Mouse (Mus musculus) intestine, embryonic 14.5 days (tissue): ENCODE results near the gene Ubxn4. TPM values are rescaled to one million over a fixed set of nuclear protein-coding genes. Genes with fewer than 3 reads are reported as not detected.
"Not testable (repeated sequence)": the region's sequence is repeated elsewhere in the genome, so short reads cannot be mapped to it uniquely, and the experiment has no call there.

Source experiments
- ATAC-seq: fragments of 200-750 bp; cut with Nextera tagmentation; replicated peaks from 2 replicates; pipeline ENCODE4 v1.8.0; 2017; ENCODE audit warnings: low read depth, moderate number of reproducible peaks, moderate TSS enrichment, moderate library complexity; ENCODE audit not compliant: low FRiP score, low TSS enrichment
- DNase-seq: peaks from one replicate; pipeline ENCODE4 v3.0.0-alpha.2; 2018; ENCODE audit warnings: low spot score
- H3K27ac ChIP-seq: fragments of 300-500 bp; sonication (generic); 2 replicates; pipeline ENCODE4 v1.5.1; 2014; ENCODE audit warnings: low read depth, mild to moderate bottlenecking, control low read depth
- H3K27me3 ChIP-seq: fragments of 300-500 bp; sonication (generic); replicated peaks from 2 replicates; pipeline ENCODE4 v1.6.1; 2014; ENCODE audit warnings: low read length, control low read depth; ENCODE audit not compliant: control insufficient read depth, insufficient read depth
- H3K36me3 ChIP-seq: fragments of 300-500 bp; sonication (generic); 2 replicates; pipeline ENCODE4 v1.6.1; 2014; ENCODE audit warnings: low read length, control low read depth; ENCODE audit not compliant: control insufficient read depth, insufficient read depth
- H3K4me1 ChIP-seq: fragments of 300-500 bp; sonication (generic); replicated peaks from 2 replicates; pipeline ENCODE4 v1.6.1; 2014; ENCODE audit warnings: low read length, control low read depth, mixed read lengths; ENCODE audit not compliant: control insufficient read depth, insufficient read depth
- H3K4me2 ChIP-seq: fragments of 300-500 bp; sonication (generic); 2 replicates; pipeline ENCODE4 v1.6.1; 2014; ENCODE audit warnings: low read length
- H3K4me3 ChIP-seq: fragments of 300-500 bp; sonication (generic); 2 replicates; pipeline ENCODE4 v1.5.1; 2014; ENCODE audit warnings: low read depth, low read length, control low read depth, mixed read lengths
- H3K9ac ChIP-seq: fragments of 300-500 bp; sonication (generic); 2 replicates; pipeline ENCODE4 v1.6.1; 2014; ENCODE audit warnings: mild to moderate bottlenecking, low read length
- H3K9me3 ChIP-seq: fragments of 300-500 bp; sonication (generic); 2 replicates; pipeline ENCODE4 v1.6.1; 2016; ENCODE audit warnings: low read length, control low read depth; ENCODE audit not compliant: control insufficient read depth
- WGBS: fragments of 180-500 bp; shearing (Covaris S2); extraction: QIAGEN DNeasy Blood & Tissue Kit; methylation state at CpG from one replicate; pipeline ENCODE4 v1.1.7; 2014; 5-methylcytosine and 5-hydroxymethylcytosine counted together
- polyA plus RNA-seq: library from polyadenylated mRNA; unstranded; fragments of >200 nt; fragmentation: Nextera tagmentation; extraction: Ambion mirVana; gene quantifications from 2 replicates; pipeline ENCODE4 v1.2.1, GENCODE M21; 2014

Ubxn4 gene
- polyA plus RNA-seq, 1 experiment from 2014 or later: 66.6 TPM

GRCm38 (mm10) chr1:128244727-128245355, 1.1 kb downstream of the Ubxn4 start:
- no peaks in the 10 kb centered on the region for H3K27me3 ChIP-seq
- peak overlapping the region; percentile 74 for H3K4me3 ChIP-seq
- ATAC-seq: peak; percentile 47
- peak overlapping the region; percentile 82 for H3K27ac ChIP-seq
- DNase-seq: peak; percentile 74
- H3K4me2 ChIP-seq: peak overlapping the region; percentile 76
- no peaks in the 10 kb centered on the region for H3K9me3 ChIP-seq
- H3K4me1 ChIP-seq: peaks cover 13% of the 10 kb centered on the region
- 2% methylated on average over 18 of the region's 19 CpGs for WGBS
- no peaks in the 10 kb centered on the region for H3K36me3 ChIP-seq
- peak overlapping the region; percentile 86 for H3K9ac ChIP-seq

- not testable (repeated sequence) for H3K9me3 ChIP-seq, H3K4me3 ChIP-seq, H3K4me1 ChIP-seq, H3K9ac ChIP-seq, ATAC-seq, DNase-seq, H3K27me3 ChIP-seq, H3K27ac ChIP-seq, H3K4me2 ChIP-seq
- peaks cover 88% of the 10 kb centered on the region for H3K36me3 ChIP-seq
- WGBS: 83% methylated on average over 7 of the region's 7 CpGs
Measured at GRCm38 (mm10) chr1:128267061-128267460, 23.3 kb downstream of the Ubxn4 start.

- no peaks in the 10 kb centered on the region for H3K4me1 ChIP-seq
- no peak for ATAC-seq
- no peak for DNase-seq
- WGBS: 92% methylated on average over 3 of the region's 3 CpGs
- no peak overlapping the region for H3K9ac ChIP-seq
- no peak overlapping the region for H3K4me2 ChIP-seq
- no peaks in the 10 kb centered on the region for H3K27me3 ChIP-seq
- no peaks in the 10 kb centered on the region for H3K9me3 ChIP-seq
- H3K27ac ChIP-seq: no peak overlapping the region
- no peak overlapping the region for H3K4me3 ChIP-seq
- peaks cover 90% of the 10 kb centered on the region for H3K36me3 ChIP-seq
Measured at GRCm38 (mm10) chr1:128270731-128271130, 27.0 kb downstream of the Ubxn4 start.

- 90% methylated on average over 1 of the region's 1 CpGs for WGBS
- DNase-seq: no peak
- Histone ChIP-seq H3K9me3 (no peaks in the 10 kb centered on the region), H3K36me3 (peaks cover 84% of the 10 kb centered on the region), H3K4me3 (no peak overlapping the region), H3K27me3 (no peaks in the 10 kb centered on the region), H3K4me2 (no peak overlapping the region), H3K4me1 (no peaks in the 10 kb centered on the region), H3K9ac (no peak overlapping the region), H3K27ac (no peak overlapping the region)
- ATAC-seq: no peak
Measured at GRCm38 (mm10) chr1:128275908-128276307, 32.1 kb downstream of the Ubxn4 start.

- Histone ChIP-seq H3K27me3 (no peaks in the 10 kb centered on the region), H3K4me3 (no peak overlapping the region), H3K9ac (no peak overlapping the region), H3K4me1 (no peaks in the 10 kb centered on the region), H3K9me3 (no peaks in the 10 kb centered on the region), H3K27ac (no peak overlapping the region), H3K36me3 (peaks cover 65% of the 10 kb centered on the region), H3K4me2 (no peak overlapping the region)
- DNase-seq: no peak
- 92% methylated on average over 3 of the region's 3 CpGs for WGBS
- no peak for ATAC-seq
Measured at GRCm38 (mm10) chr1:128278563-128278962, 34.8 kb downstream of the Ubxn4 start.

- Histone ChIP-seq H3K4me2 (no peak overlapping the region), H3K27ac (no peak overlapping the region), H3K9me3 (no peaks in the 10 kb centered on the region), H3K27me3 (no peaks in the 10 kb centered on the region), H3K36me3 (peaks cover 35% of the 10 kb centered on the region), H3K9ac (no peak overlapping the region), H3K4me1 (no peaks in the 10 kb centered on the region), H3K4me3 (no peak overlapping the region)
- DNase-seq (no peak), ATAC-seq (no peak)
- WGBS: 97% methylated on average over 3 of the region's 3 CpGs
Measured at GRCm38 (mm10) chr1:128281753-128282152, 38.0 kb downstream of the Ubxn4 start.

- no peak for DNase-seq
- Histone ChIP-seq H3K9ac (no peak overlapping the region), H3K4me2 (no peak overlapping the region), H3K27ac (no peak overlapping the region), H3K36me3 (peaks cover 24% of the 10 kb centered on the region), H3K4me1 (no peaks in the 10 kb centered on the region), H3K4me3 (no peak overlapping the region), H3K27me3 (no peaks in the 10 kb centered on the region), H3K9me3 (no peaks in the 10 kb centered on the region)
- 93% methylated on average over 3 of the region's 3 CpGs for WGBS
- no peak for ATAC-seq
Measured at GRCm38 (mm10) chr1:128282924-128283323, 39.2 kb downstream of the Ubxn4 start.

GRCm38 (mm10) chr1:128284157-128284690, 40.5 kb downstream of the Ubxn4 start:
- Histone ChIP-seq H3K9ac (no peak overlapping the region), H3K27ac (no peak overlapping the region), H3K4me2 (no peak overlapping the region), H3K4me3 (no peak overlapping the region), H3K9me3 (no peaks in the 10 kb centered on the region), H3K27me3 (no peaks in the 10 kb centered on the region), H3K4me1 (no peaks in the 10 kb centered on the region), H3K36me3 (peaks cover 11% of the 10 kb centered on the region)
- WGBS: 78% methylated on average over 8 of the region's 8 CpGs
- ATAC-seq (no peak), DNase-seq (no peak)

GRCm38 (mm10) chr1:128285136-128285535, 41.4 kb downstream of the Ubxn4 start:
- no peak overlapping the region for H3K4me2 ChIP-seq
- no peak overlapping the region for H3K27ac ChIP-seq
- DNase-seq: no peak
- H3K9me3 ChIP-seq: no peaks in the 10 kb centered on the region
- no peaks in the 10 kb centered on the region for H3K27me3 ChIP-seq
- H3K36me3 ChIP-seq: 0 out of 2 replicates have a peak, but pooled peaks cover 3% of the 10 kb centered on the region
- no peak overlapping the region for H3K9ac ChIP-seq
- ATAC-seq: no peak
- WGBS: 87% methylated on average over 9 of the region's 9 CpGs
- no peaks in the 10 kb centered on the region for H3K4me1 ChIP-seq
- no peak overlapping the region for H3K4me3 ChIP-seq
